Mouse (Mus musculus) testis, adult 2 months (tissue): Measurements from ENCODE around the gene H2-Q1. TPM values are rescaled to one million over a fixed set of nuclear protein-coding genes. Genes with fewer than 3 reads are reported as not detected.

ENCODE experiments used
- H3K27ac ChIP-seq: fragments of 200-500 bp; 2 replicates; pipeline ENCODE4 v1.5.1; 2012; ENCODE audit warnings: low read depth, low read length; ENCODE audit not compliant: control insufficient read depth, insufficient read depth
- H3K27me3 ChIP-seq: fragments of 200-500 bp; 2 replicates; pipeline ENCODE4 v1.6.1; 2012; ENCODE audit warnings: mild to moderate bottlenecking, low read length, moderate library complexity; ENCODE audit not compliant: control insufficient read depth, insufficient read depth
- H3K36me3 ChIP-seq: fragments of 200-500 bp; 2 replicates; pipeline ENCODE4 v1.6.1; 2012; ENCODE audit warnings: mild to moderate bottlenecking, low read length; ENCODE audit not compliant: control insufficient read depth, insufficient read depth
- H3K4me1 ChIP-seq: fragments of 200-500 bp; 2 replicates; pipeline ENCODE4 v1.6.1; 2012; ENCODE audit warnings: low read length; ENCODE audit not compliant: control insufficient read depth, insufficient read depth
- H3K4me3 ChIP-seq: fragments of 200-500 bp; 2 replicates; pipeline ENCODE4 v1.5.1; 2012; ENCODE audit warnings: low read depth, mild to moderate bottlenecking, low read length, moderate library complexity, mixed read lengths; ENCODE audit not compliant: control insufficient read depth
- CTCF ChIP-seq: fragments of 200-500 bp; IDR thresholded peaks from 2 replicates; pipeline ENCODE4 v1.5.1; 2012; ENCODE audit warnings: low read depth, mild to moderate bottlenecking, inconsistent platforms, low read length, moderate library complexity; ENCODE audit not compliant: control insufficient read depth, insufficient read depth, insufficient replicate concordance
- POLR2A ChIP-seq: fragments of 200-500 bp; IDR thresholded peaks from 2 replicates; pipeline ENCODE4 v1.6.1; 2012; ENCODE audit warnings: low read depth, mild to moderate bottlenecking, inconsistent platforms, low read length, moderate library complexity; ENCODE audit not compliant: control insufficient read depth
- polyA plus RNA-seq: library from polyadenylated mRNA; depleted of rRNA; stranded (reverse); fragments of >200 nt; gene quantifications from 2 replicates; pipeline ENCODE4 v1.2.3, GENCODE M21; 2012; rRNA removed

Gene H2-Q1
- polyA plus RNA-seq, 1 experiment: not detected

DNA sequence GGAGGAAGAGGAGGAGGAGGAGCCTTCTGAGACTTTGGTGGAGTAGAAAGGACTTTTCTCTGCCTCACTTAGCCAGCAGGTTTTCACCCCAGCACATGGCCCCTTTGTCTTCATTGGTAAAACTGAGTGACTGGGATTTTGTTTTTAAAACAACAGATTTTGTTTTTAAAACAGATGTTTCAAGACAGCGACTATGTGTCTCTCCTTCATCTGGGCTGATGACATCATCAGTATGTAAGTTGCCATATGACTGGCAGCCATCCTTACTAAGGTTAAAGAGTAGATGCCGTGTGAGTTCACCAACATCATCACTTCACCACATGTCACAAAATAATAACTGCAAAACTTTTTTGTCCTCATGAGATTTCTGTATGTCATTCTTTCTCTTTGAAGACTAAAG, 33.9 kb downstream of the H2-Q1 start:
- Histone ChIP-seq H3K4me1 (peaks cover 3% of the 10 kb centered on the region; the same call in 1 of the 2 replicates), H3K27me3 (no peaks in the 10 kb centered on the region), H3K4me3 (no peak overlapping the region), H3K27ac (no peak overlapping the region), H3K36me3 (no peaks in the 10 kb centered on the region)
- no peak for TF ChIP-seq POLR2A
- TF ChIP-seq CTCF: no peak

DNA sequence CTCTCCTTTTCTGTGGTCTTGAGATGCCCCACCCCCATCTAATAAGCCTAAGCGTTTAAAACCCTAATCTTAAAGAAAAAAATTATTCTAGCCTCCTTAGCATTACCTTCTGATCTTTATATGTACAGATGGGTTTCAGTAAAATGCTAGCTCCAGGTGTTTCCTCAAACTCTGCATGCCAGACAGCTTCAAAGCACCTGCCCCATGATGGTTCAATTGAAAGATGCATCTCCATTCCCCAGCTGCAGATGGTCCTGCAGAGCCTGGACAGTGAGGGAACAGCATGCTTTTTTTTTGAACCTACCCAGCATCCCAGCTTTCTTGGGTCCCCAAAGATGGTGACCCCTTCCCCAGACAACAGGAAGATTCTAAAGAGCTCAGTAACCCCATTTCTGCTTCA, 36.9 kb downstream of the H2-Q1 start:
- TF ChIP-seq POLR2A: no peak
- no peaks in the 10 kb centered on the region for H3K36me3 ChIP-seq
- H3K4me3 ChIP-seq: no peak overlapping the region
- H3K27me3 ChIP-seq: no peaks in the 10 kb centered on the region; the same call in 1 of the 2 replicates
- no peak overlapping the region for H3K27ac ChIP-seq
- peaks cover 3% of the 10 kb centered on the region for H3K4me1 ChIP-seq

- H3K4me3 ChIP-seq: no peak overlapping the region; the same call in 1 of the 2 replicates
- H3K27me3 ChIP-seq: no peaks in the 10 kb centered on the region; the same call in 1 of the 2 replicates
- H3K4me1 ChIP-seq: peaks cover 3% of the 10 kb centered on the region
- H3K36me3 ChIP-seq: no peaks in the 10 kb centered on the region
- TF ChIP-seq POLR2A: no peak
- TF ChIP-seq CTCF: no peak
- no peak overlapping the region for H3K27ac ChIP-seq
Observed at GRCm38 (mm10) chr17:35358763-35359469, 38.7 kb downstream of the H2-Q1 start.

GRCm38 (mm10) chr17:35359470-35359862, 39.3 kb downstream of the H2-Q1 start:
- no peaks in the 10 kb centered on the region; the same call in 1 of the 2 replicates for H3K27me3 ChIP-seq
- H3K4me1 ChIP-seq: peaks cover 3% of the 10 kb centered on the region
- H3K36me3 ChIP-seq: no peaks in the 10 kb centered on the region
- no peak overlapping the region; the same call in 1 of the 2 replicates for H3K4me3 ChIP-seq
- H3K27ac ChIP-seq: no peak overlapping the region
- TF ChIP-seq CTCF (no peak), POLR2A (no peak)

Other genes with a start within 250 kb of the H2-Q1 start
- 0.78 and 0.95 TPM in 2 replicates for gene Ly6g6e, start 243.5 kb upstream of the H2-Q1 start, polyA plus RNA-seq
- 0.85 and 0.99 TPM in 2 replicates for gene Ly6g6d, start 242.3 kb upstream of the H2-Q1 start, polyA plus RNA-seq
- 1.1 and 1.2 TPM in 2 replicates for gene Ly6g6f, start 234.8 kb upstream of the H2-Q1 start, polyA plus RNA-seq
- 121 and 141 TPM in 2 replicates for gene Abhd16a, start 231.1 kb upstream of the H2-Q1 start, polyA plus RNA-seq
- gene Ly6g5c, start 212.1 kb upstream of the H2-Q1 start, polyA plus RNA-seq: 0.54 TPM in 1 of 2 replicates, not detected in the other
- gene Ly6g5b, start 205.0 kb upstream of the H2-Q1 start, polyA plus RNA-seq: 2.9 and 3.1 TPM in 2 replicates
- gene Gpank1, start 198.9 kb upstream of the H2-Q1 start, polyA plus RNA-seq: 70.0 and 73.6 TPM in 2 replicates
- 3,095 and 3,228 TPM in 2 replicates for gene Csnk2b, start 198.4 kb upstream of the H2-Q1 start, polyA plus RNA-seq
- 0.91 and 2.5 TPM in 2 replicates for gene D17H6S53E, start 194.0 kb upstream of the H2-Q1 start, polyA plus RNA-seq
- gene Apom, start 188.4 kb upstream of the H2-Q1 start, polyA plus RNA-seq: 0.41 and 0.48 TPM in 2 replicates
- 709 and 791 TPM in 2 replicates for gene Bag6, start 185.2 kb upstream of the H2-Q1 start, polyA plus RNA-seq
- gene Prrc2a, start 155.5 kb upstream of the H2-Q1 start, polyA plus RNA-seq: 515 and 563 TPM in 2 replicates
- gene Aif1, start 144.3 kb upstream of the H2-Q1 start, polyA plus RNA-seq: 435 and 444 TPM in 2 replicates
- 0.65 and 1.3 TPM in 2 replicates for gene Lst1, start 132.0 kb upstream of the H2-Q1 start, polyA plus RNA-seq
- 0.86 and 0.87 TPM in 2 replicates for gene Ltb, start 126.0 kb upstream of the H2-Q1 start, polyA plus RNA-seq
- 0.07 TPM in 1 of 2 replicates, not detected in the other for gene Tnf, start 118.4 kb upstream of the H2-Q1 start, polyA plus RNA-seq
- 0.07 TPM in 1 of 2 replicates, not detected in the other for gene Lta, start 115.1 kb upstream of the H2-Q1 start, polyA plus RNA-seq
- gene Gm16181, start 99.6 kb upstream of the H2-Q1 start, polyA plus RNA-seq: not detected in 2 replicates
- 10.4 and 11.7 TPM in 2 replicates for gene Atp6v1g2, start 86.7 kb upstream of the H2-Q1 start, polyA plus RNA-seq
- 27.9 and 30.2 TPM in 2 replicates for gene Nfkbil1, start 84.6 kb upstream of the H2-Q1 start, polyA plus RNA-seq
- gene Ddx39b, start 78.7 kb upstream of the H2-Q1 start, polyA plus RNA-seq: 125 and 129 TPM in 2 replicates
- 29.6 and 31.4 TPM in 2 replicates for gene H2-D1, start 57.7 kb upstream of the H2-Q1 start, polyA plus RNA-seq
- gene H2-Q2, start 21.8 kb downstream of the H2-Q1 start, polyA plus RNA-seq: 0.53 and 0.90 TPM in 2 replicates
- 3.2 and 4.2 TPM in 2 replicates for gene H2-Q4, start 59.2 kb downstream of the H2-Q1 start, polyA plus RNA-seq
- 1.6 and 1.8 TPM in 2 replicates for gene H2-Q6, start 104.4 kb downstream of the H2-Q1 start, polyA plus RNA-seq
- 4.9 and 5.2 TPM in 2 replicates for gene H2-Q7, start 118.8 kb downstream of the H2-Q1 start, polyA plus RNA-seq
- gene H2-Q10, start 149.7 kb downstream of the H2-Q1 start, polyA plus RNA-seq: 0.19 and 0.33 TPM in 2 replicates
- 9.6 and 11.1 TPM in 2 replicates for gene Pou5f1, start 185.6 kb downstream of the H2-Q1 start, polyA plus RNA-seq
- 2.5 and 2.6 TPM in 2 replicates for gene Tcf19, start 196.4 kb downstream of the H2-Q1 start, polyA plus RNA-seq
- 294 and 295 TPM in 2 replicates for gene Cchcr1, start 196.7 kb downstream of the H2-Q1 start, polyA plus RNA-seq
- gene Psors1c2, start 212.8 kb downstream of the H2-Q1 start, polyA plus RNA-seq: 2.5 and 3.6 TPM in 2 replicates
- gene Cdsn, start 231.7 kb downstream of the H2-Q1 start, polyA plus RNA-seq: 8.7 and 9.5 TPM in 2 replicates
- gene 2300002M23Rik, start 247.0 kb downstream of the H2-Q1 start, polyA plus RNA-seq: 1.8 TPM in 1 of 2 replicates, not detected in the other